Mouse (Mus musculus) sigmoid colon, adult 10 weeks (tissue): ENCODE results near the gene Btbd35f27. TPM values are rescaled to one million over a fixed set of nuclear protein-coding genes. Genes with fewer than 3 reads are reported as not detected.

Experiments used
- polyA plus RNA-seq: library from polyadenylated mRNA; stranded (reverse); fragments of 350-450 nt; fragmentation: Illumina TruSeq; extraction: RNeasy Lipid Tissue Mini Kit (QIAGEN cat#74804); gene quantifications from one replicate; pipeline ENCODE4 v1.2.3, GENCODE M21; 2014; ENCODE audit warnings: low read depth, low replicate concordance

Gene Btbd35f27
- polyA plus RNA-seq, result not detected

DNA sequence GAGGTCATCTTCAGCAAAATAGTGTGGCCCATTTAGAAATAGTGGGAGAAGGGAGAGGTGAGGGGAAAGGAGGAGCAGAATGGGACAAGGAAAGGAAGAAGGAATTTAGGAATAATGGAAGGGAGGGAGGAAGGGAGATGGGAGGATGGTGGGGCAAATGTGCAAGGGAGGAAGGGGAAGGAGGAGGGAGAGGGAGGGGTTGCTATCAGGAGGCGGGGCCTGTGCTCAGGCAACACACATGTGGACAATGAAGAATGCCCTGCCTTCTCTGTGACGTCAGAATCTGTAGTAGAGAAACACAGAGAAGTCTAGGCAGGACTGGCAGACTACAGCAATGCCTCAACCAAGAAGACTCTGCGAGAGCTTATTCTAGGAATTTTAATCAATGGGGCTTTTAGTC lies at the start of gene Btbd35f27:
Btbd35f27 (plus strand) TSS at position 301 of the 400 bp plus-strand sequence.

Other genes starting within 250 kb of the Btbd35f27 start
- not detected for gene Btbd35f4, start 151.6 kb upstream of the Btbd35f27 start, polyA plus RNA-seq